Mouse (Mus musculus): ENCODE data around the gene Cenpb.

Cenpb gene

DNA sequence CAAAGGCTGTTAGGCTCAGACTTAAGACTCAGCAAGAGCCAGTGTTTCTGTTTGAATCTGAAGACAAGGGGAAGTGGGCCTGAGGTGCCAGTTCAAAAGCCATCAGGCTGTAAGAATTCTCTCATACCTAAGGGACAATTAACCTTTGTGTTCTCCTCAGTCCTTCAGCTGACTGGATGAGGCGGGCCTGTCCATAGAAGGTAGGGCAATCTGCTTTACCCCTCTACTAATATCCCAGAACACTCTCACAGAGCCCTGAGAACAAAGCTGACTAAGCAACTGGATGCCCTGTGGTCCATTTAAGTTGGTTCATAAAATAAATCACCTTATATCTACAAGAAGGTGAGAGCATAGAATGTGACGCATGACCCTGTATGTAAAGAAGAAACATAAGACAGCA, 13.7 kb downstream of the Cenpb start:
- no peak for DNase-seq (ENCODE audit: low read depth, low spot score)

DNA sequence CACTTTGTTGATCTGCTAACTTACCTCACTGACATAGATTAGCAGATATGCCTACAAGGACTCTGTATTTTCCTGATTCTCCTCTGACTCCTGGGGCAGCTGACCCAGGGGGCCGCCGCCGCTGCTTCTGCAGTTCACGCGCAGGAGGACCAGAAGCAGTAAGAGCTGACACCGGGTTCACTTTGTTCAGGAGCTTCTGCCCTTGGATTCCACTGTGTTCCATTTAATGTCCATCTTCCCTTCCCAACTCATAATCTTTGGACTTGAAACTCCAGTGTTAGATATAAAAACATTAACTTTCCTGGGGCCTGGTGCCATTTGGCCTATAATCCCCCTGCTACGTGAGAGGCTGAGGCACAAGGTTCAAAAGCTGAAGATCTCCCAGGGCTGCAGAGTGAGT, 15.9 kb downstream of the Cenpb start:
- no peak for DNase-seq (ENCODE audit: low read depth, low spot score)

DNA sequence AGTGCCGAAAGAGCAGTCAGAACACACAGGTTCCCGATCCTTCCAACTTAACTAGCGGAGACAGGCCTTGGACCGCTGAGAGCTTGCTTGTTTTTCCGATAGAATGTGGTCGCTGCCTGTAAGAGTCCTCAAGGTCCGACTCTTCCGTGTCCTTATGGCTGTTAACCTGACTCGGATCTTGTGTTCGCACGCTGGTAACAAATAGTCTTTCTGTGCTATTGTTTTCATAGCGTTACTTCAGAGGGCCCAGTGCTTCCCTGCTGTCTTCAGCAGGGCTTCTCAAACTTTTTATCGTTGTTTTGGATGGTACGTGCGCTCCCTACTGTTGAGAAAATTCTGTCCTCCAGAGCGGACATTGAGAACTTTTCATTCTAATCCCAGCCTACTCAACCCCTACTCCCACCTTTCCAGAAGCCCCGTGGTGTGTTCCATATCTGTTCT, 19.2 kb downstream of the Cenpb start:
- DNase-seq (ENCODE audit: low read depth, low spot score) = no peak

DNA sequence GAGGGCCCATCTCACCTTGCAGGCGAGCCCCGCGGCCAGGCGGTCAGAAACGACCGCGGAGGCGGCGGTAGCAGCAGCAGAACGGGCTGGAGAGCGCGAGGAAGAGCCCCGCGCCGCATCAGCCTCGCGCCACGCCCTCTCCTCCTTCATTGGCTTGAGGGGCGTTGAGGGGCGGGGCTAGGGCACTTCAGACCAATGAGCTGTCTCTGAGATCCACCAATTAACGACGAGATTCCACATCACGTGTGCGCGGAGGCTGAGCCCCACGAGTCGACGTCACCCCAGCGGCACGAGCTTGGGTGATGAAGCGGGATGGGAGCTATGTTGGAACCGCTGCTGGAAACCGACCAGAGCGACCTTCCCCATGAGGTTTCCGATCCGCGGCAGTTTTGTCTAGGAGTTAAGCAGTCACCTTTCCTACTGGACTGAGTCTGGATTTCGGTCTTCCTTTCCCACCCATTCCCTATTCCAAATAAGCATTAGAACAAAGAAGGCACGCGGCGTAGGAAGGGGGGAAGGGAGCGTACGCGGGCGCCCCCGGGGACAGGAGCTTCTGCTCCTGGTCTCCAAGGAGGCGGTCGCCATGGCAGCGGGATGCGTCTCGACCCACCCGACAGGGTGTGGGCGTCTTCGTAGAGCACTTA, 19.8 kb downstream of the Cenpb start, which contains the start of gene 1700037H04Rik:
Gene 1700037H04Rik, minus strand, starts transcription at position 144 of the 644 bp plus-strand sequence.
- DNase-seq (ENCODE audit: low read depth, low spot score) = peak; percentile 95

DNA sequence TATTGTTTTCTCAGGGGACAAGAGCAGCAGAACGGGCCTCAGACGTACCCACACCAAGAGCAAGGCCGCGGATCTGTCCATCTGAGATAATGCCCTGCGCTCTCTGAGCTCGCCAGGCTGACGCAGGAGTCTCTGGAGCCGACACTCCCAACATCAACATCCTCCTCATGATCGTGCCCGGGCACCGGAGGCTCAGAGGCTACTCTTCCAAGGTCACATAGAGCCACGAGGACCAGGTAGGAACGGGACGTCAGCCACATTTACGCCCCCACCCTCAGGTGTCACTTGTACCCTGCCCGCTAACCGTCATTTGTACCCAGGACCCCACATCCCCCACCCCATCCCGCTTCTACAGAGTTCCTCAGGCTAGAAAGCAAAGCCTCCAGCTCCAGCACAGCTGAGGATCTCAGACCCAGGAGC, 20.4 kb downstream of the Cenpb start:
- DNase-seq (ENCODE audit: low read depth, low spot score) = no peak

DNA sequence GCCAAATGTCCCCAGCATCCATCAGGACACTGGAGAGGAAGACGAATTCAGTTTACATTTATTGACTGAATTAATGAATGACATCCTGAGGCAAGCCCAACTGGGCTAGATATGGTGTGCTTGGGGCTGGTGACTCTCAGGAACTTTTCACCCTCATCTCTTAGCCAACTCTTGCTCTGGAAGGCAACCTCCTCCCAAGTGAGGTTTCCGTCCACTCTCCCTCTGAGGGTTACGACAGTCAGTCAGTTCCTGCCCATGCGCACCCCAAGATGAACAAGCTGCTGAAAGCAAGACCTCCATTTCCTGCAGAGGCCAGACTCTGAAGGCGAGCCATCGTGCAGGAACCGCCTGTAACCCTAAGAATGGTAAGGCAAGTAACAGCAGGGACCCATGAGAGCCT, 22.9 kb downstream of the Cenpb start:
- no peak for DNase-seq (ENCODE audit: low read depth, low spot score)

DNA sequence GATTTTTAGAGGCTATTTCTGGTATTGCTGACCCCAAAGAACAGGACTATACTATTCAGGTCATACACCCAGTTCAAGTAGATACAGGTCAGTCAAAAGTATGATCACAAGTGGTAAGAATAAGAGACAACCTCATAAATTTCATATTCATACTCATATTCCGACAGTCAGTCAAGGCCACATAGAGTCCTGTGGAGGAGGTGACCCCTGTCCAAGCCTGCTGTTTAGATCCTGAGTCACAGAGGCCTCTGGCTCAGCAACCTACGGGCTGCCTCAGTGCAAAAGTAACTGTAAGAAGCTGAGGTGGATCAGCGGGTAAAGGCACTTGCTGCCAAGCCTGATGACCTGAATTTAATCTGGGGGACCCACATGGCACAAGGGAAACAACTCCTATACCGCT, 25.8 kb downstream of the Cenpb start:
- no peak for DNase-seq (ENCODE audit: low read depth, low spot score)

DNA sequence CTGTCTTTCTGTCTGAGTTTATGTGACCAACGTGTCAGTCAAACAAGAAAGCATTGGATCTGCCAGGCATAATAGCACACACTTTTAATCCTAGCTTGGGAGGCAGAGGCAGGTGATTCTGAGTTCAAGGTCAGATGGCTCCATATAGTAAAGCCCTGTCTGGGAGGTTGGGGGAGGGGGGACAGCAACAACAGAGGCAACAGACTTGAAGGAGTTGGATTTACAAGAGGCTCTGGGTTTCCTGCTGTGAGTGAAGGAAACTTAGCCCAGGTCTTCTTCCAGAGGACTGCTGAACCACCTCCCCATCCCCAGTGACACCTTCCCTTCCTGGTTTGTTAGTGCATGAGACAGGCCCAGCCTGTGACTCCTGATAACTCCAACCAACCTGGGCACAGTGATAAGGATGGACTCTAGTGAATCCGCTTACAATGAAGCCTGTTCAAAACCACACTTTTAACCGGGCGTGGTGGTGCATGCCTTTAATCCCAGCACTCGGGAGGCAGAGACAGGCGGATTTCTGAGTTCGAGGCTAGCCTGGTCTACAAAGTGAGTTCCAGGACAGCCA, 27.6 kb downstream of the Cenpb start:
- no peak for DNase-seq (ENCODE audit: low read depth, low spot score)

DNA sequence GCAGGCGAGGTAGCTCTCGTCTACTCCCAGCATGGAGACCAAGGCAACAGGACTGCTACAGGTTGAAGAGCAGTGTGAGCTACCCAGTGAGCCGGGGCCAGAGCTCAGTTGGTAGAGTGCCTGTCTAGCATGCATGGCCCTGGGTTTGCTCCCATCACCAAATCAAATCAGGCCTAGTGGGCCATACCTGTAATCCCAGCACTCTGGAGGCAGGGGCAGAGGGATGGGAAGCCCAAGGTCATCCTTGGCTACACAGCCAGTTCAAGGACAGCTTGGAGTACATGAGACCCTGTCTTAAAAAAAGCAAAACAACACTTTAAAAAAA, 30.7 kb downstream of the Cenpb start:
- DNase-seq (ENCODE audit: low read depth, low spot score) = no peak

DNA sequence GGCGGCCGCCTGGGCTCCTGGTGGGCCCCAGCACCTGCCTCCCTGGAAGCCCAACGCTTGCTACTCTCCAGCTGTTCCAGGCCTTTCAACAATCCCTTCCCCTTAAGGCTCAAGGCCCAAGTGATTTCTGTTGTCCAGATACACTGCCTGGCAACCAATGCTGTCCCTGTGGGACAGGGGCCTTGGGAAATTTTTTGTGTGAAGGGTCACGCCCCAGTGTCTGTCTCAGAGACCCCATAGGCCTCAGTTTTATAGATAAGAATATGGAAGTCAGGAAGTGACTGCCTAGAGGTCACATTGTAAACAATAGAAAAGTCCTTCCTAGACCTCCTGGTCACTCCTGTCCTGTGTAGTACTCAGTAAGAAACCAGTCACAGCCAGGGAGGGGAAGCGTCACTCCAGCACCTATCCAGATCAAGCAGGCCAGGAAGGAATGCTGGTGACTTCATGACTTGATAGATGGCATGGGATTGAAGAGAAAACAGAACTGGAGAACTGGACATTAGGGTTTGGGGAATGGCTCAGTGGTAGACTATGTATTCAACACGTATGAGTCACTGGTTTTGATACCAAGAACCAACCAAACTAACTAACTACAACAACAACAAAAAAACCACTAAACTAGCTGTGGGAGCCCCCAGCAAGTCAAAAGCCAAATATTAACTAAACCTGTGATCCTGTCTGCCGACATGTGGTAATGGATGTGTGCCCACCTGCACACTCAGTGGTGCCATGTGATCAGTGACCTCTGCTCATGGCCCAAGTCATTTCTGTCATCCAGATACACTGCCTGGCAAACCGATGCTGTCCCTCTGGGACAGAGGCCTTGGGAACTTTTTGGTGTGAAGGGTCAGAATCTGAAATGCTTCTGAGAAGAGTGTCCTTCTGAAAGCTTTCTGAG, 31.3 kb downstream of the Cenpb start:
- no peak for DNase-seq (ENCODE audit: low read depth, low spot score)

DNA sequence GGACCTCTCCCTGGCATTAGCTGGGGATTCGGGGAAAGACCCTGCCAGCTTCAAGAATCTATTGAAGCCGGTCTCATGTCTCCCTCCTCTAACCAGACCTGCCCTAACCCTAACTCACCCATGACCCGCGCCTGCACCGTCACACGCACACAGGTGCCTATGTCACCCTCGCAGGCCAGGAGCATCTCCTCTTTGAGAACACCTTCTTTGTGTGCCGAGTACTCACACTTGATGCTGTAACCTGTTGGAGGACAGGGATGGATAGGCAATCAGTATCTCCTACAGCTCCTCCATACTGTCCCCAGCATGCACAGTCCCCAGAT, 32.9 kb downstream of the Cenpb start:
- no peak for DNase-seq (ENCODE audit: low read depth, low spot score)

DNA sequence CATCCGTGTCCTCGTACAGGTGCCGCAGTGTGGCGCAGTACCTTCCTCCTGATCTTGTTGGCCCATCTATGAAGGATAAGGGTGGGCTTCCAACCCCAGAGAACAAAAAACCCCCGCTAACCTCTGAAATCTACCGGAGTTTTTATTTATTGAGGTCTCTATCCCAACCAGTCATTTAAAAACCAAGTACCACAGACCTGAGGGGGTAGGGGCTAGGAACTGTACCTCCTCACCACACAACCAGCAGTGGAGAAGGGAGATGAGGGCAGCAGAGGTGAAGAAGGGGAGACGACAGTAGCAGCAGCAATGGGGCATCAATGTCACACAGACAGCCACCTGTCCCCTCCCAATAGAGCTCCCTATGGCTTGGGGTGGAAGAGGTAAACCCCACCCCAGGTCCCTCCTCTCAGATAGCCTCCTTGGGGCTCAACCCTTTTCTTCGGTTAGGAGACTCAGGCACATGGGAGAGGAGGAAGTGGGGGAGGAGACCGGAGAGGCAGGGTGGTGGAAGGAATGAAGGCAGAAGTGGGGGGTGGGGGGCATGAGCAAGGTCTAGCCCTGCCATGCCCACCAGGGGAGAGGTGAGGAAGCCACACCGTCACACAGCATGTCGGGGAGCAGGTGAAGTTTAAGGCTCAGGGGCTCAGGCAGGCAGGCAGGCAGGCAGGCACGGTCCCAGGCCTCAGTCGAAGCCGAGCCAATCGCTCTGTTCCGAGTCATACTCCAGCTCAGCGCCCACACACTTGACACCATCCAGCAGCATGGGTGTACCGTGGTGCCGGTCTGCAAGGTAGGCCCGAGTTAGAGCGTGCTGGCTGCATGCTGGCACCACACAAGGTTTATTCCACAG, 33.4 kb downstream of the Cenpb start:
- DNase-seq (ENCODE audit: low read depth, low spot score) = no peak

DNA sequence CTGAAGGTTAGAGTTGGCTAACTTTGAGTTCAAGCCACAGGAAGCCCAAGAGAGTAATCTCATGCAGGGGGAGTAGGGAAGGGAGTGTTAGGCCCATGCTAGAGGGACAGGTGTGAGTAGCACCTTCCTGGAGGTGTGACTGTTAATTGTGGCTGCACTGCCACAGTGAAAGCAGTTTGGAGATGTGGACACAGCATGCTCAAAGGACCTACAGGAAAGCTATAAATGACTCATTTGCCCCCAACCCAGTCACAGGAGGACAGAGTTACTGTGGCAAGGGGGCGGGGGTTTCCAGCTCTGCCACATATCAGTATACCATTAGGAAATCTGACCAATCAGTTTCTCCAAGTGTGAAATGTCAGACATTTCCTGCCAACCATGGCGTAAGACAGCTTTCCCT, 34.3 kb downstream of the Cenpb start:
- no peak for DNase-seq (ENCODE audit: low read depth, low spot score)

DNA sequence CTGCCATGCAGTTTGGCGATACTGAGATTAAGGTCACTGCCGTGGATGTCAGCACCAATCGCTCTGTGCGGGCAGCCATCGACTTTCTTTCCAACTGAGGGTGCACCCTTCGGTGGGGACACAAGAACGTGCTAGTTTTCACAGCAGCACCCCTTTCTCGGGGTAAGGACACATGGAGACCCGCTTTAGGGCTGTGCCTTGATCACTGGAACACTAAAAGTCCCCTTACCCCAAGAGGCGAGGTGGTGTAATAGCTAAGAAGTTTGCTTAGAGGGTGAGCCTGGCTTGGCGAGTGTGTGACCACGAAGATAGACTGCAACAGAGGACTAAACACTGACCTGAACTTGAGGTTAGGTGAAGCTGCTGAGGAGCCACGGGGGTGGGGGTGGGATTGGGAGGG, 34.7 kb downstream of the Cenpb start:
- no peak for DNase-seq (ENCODE audit: low read depth, low spot score)

DNA sequence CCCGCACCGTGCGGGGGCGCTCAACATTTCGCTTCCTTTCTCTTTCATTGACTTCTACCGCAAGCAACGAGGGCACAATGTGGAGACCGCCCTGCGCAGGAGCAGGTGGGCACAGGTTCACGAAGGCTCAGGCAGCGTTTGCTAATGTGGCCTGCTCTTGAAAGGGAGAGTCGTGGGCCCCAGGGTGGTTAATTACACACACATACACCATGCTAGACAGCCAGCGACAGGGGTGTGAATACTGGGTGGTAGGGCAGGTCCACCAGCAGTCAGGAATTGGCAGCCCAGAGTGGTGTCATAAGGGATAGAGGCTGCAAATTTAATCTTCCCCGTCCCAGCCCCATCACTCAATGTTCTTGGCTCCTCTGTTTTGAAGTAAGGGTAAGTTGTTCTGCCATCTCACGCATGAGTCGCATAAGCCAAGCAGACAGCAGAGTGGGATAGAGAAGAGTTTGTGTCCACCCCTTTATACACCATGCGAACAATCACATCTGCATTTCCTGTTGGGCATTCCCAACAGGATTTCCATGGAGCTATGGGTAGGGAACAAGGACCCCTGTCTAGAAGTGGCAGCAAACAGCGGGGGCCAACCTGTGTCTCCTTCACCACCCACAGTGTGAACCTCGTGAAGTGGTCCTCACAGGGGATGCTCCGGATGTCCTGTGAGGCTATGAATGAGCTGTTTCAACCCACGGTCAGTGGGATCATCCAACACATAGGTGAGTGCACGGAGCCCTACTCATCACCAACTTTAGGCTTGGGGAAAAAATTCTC, 36.7 kb downstream of the Cenpb start:
- DNase-seq (ENCODE audit: low read depth, low spot score) = no peak

DNA sequence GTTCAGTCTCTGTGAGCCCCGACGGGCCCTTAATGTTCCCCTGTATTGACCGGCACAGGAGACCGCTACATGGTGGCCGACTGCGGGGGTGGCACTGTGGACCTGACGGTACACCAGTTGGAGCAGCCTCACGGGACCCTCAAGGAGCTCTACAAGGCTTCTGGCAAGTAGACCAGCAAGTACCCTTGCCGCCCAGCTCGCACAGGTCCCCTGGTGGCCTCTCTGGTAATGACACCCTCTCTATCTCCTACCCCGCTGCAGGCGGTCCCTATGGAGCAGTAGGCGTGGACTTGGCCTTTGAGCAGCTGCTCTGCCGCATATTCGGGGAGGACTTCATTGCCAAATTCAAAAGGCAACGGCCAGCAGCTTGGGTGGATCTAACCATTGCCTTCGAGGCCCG, 37.3 kb downstream of the Cenpb start:
- no peak for DNase-seq (ENCODE audit: low read depth, low spot score)

DNA sequence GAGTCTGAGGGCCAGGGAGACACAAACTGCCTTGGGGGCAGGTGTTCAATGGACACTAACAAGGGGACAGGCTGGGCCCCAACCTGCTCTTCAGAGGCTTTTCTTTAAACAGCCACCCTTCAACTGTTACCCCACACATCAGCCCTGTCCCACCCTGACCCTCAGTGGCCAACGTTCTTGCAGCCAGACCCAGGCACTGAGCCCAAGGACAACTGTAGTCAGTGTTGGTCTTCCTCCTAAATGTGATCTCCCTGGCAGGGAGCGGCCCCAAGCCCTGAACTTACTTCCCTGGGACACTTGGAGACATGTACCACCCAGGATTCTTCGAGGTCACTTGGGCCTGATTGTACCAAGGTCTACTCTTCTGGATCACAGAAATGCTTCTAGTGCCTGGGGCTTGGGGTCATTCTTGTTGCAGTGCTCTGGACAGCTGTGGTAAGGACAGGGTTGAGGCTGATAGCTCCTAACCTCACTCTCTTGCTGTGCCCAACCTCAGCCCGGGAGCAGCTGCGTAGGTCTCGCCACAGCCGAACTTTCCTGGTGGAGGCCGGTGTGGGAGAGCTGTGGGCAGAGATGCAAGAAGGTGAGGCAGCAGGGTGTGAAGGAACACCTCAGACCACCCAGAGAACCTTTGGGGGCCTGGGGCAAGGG, 38.4 kb downstream of the Cenpb start:
- DNase-seq (ENCODE audit: low read depth, low spot score) = no peak

DNA sequence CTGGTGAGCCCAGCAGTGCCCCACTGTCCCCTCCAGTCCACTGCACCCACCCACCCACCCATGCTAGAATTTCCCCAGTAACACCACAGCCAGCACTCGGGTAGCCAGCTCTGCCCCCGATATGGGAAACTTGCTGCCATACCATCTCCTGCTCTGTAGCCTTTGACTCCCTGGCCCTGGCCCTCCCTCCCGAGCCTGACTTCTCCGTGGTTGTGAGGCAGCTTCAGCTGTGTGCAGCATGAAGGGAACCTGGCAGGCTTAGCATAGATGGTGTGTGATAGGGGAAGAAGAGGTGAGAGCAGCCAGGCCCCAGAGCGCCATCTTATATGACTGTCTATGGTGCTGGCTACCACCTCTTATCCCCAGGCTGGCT, 39.3 kb downstream of the Cenpb start:
- DNase-seq (ENCODE audit: low read depth, low spot score) = no peak

DNA sequence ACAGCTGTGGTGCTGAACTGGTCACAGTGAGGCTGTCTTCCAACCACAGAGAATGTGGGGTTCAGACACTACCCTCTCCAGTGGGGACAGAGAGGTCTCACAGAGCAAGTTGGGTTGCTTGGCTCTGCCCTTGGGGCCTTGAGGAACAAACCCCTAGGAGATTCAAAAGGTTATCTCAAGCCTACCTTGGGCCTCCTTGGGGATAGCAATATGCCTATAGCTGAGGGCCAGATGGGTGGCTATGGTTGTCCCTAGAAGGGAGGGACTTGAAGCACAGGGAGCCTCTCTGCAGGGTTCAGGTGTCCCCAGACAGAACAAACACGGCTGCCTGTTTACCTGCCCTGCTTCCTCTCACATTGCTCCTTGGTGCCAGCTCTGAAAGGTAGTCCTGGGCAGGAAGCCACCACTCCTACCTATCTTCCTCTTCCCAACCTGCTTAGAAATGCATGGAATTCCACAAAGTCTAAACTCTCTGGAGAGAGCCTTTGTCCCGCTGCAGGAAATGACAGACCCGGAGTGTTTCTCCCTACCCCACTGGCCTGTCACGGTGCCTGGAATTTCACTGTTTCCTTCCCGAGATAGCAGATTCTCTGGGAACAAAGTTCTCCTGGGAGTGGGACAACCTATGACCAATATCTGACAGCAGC, 39.9 kb downstream of the Cenpb start:
- DNase-seq (ENCODE audit: low read depth, low spot score) = no peak

DNA sequence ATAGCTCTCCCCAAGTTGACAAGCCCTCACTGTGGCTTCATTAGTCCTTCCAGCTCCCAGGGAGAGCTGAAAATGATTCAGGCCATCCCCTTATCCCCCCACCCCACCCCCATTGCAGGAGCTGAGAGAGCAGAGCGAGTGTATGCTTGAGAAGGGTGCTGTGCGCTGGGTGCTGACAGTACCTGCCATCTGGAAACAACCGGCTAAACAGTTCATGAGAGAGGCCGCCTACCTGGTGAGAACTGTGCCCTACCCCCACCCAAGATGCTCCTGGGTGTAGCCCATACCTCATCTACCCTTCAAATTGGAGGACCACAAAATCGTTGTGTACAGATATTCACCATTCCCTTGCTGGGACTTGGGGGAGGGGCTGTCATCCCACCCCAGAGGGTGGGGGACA, 40.6 kb downstream of the Cenpb start:
- no peak for DNase-seq (ENCODE audit: low read depth, low spot score)
